Mouse (Mus musculus) cerebellum, adult 2 months (tissue): ENCODE results near the gene P2rx1.
A peak's percentile ranks its signal among the peaks of the same experiment; 100 is the strongest.

Source experiments
- CTCF ChIP-seq: fragments of 200-500 bp; IDR thresholded peaks from 2 replicates; pipeline ENCODE4 v1.5.1; 2011; ENCODE audit warnings: low read depth, mild to moderate bottlenecking, control low read depth, low read length, moderate library complexity, borderline replicate concordance; ENCODE audit not compliant: insufficient read depth
- POLR2A ChIP-seq: fragments of 200-500 bp; IDR thresholded peaks from 2 replicates; pipeline ENCODE4 v1.6.1; 2011; ENCODE audit warnings: low read length, control low read depth, borderline replicate concordance; ENCODE audit not compliant: insufficient read depth

- peak; percentile 87 for TF ChIP-seq CTCF
- TF ChIP-seq POLR2A = no peak
Observed at GRCm38 (mm10) chr11:73001029-73001428, 2.1 kb downstream of the P2rx1 start.
